Mouse (Mus musculus): ENCODE data around the gene Sema3b. TPM values are rescaled to one million over a fixed set of nuclear protein-coding genes. Genes with fewer than 3 reads are reported as not detected.
A peak's percentile ranks its signal among the peaks of the same experiment; 100 is the strongest.

Gene Sema3b
- total RNA-seq, 2 experiments from 2014 or later: 3.2 to 3.8 TPM

DNA sequence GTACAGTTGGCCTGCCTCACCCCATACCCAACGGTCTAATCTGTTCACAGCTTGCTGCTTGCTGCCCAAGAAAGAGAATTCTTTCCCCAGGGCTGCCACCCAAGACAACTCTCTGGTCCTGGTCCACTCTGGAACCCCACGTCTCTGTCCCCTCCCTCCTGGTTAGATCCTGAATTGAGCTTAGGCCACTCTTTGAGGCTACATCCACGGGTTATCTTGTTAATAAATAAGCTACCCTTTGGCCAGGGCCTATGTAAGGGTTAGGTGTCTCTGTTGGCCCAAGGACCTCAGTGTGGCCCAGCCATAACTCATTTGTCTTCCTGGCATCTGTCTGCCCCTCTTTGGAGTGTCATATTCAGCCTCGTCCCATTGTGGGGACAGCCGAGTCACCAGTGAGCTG lies 10.6 kb downstream of the Sema3b start:
- DNase-seq (ENCODE audit: low spot score in 2 of 2): no peak
- intact Hi-C loops (cut with DNase I): no loop called here

DNA sequence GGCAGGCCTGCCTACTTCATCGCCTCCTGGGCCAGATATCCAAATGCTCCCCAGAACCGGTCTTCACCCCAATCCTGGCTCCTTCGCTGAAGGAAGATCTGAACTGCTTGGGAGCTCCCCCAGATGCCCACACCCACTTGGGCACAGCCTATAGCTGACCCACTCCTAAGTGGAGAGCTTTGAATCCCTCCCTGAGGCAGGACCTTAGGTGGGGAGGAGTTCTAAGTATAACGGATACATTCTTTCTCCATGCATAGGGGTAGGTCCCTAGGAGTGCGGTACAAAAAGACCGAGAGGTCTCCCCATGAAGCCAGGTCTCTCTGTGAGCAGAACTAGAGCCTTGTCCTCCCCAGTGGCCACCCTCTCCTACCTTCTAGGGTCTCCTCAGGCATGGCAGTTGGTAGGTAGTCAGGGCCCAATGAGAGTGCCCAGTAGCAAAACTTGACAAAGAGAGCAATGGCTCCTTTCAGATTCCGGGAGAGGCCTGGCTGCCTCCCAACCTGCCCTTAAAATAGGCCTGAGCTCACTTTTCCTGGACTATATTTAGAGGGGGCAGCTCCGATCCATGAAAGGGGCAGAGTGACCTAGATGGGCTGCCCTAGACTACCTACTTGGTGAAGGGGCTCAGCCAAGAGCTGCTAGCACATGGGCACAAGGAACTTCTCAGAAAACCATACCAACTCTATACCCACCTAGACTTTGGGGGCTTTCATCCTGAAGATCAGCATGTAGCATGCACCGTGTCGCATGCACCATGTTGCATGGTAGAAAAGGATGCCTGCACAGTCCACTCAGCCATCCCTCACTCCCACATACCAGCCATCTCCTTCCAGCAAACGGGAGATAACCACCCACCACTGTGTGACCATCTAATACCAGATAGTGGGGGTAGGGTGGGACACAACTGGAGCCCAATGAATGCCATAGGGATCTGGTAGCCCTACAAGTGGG lies 12.1 kb downstream of the Sema3b start:
- intact Hi-C loops (cut with DNase I): no loop called here

DNA sequence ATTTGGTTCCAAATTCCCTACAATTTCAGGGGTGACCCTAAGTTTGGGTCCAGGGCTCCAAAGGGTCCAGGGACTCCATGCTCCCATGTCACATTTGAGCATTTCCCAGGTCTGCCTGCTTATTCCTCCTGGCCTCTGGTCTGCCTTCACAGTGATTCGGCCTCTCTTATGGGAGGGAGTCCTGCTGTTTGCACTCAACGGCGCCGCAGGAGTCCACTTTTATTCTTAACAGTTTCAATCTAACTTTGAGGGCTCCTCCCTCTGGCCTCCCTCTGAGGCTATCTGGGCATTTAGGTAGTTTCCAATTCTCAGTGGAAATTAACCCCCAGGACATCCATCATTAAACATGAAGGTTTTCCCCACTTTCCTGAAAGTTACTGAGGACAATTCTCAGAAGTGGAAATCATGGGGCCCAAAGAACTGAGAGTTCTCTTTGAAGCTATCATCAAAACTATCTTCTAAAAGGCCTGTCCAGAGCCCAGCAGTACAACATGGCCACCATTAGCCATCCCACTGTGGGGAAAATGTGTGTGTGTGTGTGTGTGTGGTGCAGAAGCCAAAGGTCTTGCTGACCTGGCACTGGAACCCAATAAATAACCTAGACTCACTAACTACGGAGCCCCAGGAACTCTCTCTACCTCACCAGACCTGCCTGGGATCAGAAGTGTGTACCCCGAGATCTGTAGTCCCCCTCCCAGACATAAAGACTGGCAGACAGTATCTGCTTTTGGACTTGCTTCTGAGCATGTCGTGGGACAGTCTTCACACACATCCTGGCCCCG lies 14.6 kb downstream of the Sema3b start:
- DNase-seq (ENCODE audit: low spot score in 2 of 2): no peak
- intact Hi-C loops (cut with DNase I): no loop called here

More for the DNA sequence above, 12.1 kb downstream of the Sema3b start:
- DNase-seq (ENCODE audit: low spot score in 2 of 2): no peak

DNA sequence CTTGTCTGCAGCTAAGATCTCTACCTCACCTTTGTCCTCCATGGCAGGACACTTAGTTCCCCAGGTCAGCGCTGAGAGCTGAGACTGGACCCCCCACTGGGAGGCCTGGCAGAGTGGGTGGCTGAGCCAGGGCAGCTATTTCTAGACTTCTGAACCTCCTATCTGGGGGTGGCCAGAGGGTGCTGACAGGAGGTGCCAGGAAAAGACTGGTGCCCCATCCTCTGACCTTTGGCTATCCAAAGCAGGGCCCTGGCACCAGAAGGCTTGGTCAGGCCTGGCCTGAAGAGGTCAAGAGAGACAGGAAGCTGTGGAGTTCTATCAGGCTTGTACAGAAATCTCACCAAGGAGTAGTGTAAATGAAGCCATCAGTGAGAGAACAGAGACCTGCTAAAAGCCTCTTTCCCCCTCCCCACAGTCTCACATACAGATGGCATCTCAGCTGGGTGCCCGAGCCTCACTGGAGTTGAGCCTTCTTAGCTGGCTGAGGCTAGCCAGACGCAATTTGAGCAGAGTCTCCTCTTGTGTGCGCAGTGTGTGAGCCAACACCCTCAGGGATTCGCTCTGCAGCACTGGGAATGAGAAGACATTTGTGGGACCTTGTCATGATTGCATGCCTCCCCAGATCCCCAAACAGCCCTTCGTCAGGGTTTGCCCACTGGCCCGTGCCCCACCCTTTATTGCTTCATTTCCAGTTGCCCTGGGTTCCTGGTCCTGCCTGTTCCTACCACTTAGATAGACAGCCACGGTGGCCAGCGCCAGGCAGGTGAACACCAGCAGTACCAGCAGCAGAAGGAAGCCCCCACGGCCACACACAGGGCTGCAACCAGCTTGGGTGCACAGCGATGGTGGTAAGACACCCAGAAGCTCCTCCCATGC lies 15.7 kb downstream of the Sema3b start:
- DNase-seq (ENCODE audit: low spot score in 2 of 2): no peak
- intact Hi-C loops (cut with DNase I): no loop called here

DNA sequence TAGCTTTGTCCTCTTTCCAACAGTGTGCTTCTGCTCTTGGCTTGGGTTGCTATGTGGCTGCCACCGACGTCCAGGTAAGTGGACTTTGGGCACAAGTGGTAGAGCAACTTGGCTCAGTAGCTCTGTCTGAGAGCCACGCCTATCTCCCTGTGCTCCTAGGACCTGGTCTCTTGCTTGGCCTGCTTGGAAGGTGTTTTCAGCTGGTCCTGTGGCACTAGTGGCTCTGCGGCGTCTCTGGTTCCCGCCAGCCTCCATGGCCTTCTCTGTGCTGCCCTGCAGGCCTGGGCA lies 18.3 kb downstream of the Sema3b start:
- intact Hi-C loops (cut with DNase I): no loop called here
- DNase-seq (ENCODE audit: low spot score in 2 of 2): no peak

DNA sequence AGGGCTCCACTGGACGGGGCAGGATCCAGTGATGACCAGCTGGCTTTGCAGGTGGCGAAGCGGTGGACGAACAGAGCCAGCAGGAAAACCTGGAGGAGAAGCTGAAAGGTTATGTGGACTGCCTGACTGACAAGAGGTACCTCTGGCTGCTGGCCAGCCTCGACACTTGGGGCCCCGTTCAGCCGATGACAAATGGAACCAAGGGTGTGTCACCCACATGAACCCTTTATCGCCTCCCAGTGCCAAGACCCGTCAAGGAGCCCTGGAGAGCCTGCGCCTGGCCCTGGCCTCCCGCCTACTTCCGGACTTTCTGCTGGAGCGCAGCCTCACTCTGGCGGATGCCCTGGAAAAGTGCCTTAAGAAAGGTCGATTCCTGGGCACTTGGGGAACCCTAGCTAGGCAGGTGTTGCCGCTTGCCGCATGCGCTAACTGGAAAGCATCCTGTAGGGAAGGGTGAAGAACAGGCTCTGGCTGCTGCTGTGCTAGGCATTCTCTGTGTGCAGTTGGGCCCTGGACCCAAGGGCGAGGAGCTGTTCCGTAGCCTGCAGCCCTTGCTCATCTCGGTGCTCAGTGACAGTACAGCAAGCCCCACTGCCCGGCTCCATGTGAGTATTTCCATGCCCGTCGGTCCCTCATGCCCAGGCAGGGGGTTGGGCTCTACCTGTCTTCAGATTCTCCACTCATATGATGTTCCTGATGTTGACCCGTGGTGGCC lies 18.8 kb downstream of the Sema3b start:
- DNase-seq (ENCODE audit: low spot score in 2 of 2): no peak
- intact Hi-C loops (cut with DNase I): no loop called here

DNA sequence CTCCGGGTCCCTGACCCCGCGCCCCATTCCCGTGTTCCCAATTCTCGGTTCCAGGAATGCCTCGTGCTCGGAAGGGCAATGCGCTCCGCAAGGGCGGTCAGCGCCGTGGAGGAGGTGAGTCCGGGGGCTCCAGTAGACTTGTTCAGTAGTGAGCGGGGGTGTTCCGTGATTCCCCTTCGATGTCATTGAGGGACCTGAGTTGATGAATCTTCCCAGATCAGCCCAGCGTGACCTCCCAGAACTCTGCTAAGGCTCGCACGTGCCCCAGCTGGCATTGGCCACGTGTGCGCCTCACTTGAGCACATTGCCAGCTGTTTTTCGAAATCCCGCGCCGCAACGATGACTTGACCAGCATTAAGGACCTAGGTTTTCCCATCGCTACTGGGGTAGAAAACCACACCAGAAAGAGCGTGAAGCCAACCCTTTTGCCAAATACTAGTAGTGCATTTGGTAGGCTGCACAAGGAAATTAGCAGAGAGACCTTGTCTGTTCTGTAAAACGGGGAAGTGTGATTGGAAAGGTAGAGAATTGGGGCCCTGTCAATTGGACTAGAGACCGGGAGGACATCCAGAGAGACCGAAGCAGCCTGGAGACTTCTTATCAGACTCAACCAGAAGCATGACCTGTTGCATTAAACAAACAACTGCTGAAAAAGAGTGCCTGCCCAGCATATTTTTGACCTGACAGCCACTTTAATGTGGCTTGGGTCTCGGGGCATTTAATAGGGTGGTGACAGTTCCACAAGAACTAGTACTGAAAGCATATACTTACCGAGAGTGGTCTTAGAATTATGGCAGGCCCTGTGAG lies 21.0 kb downstream of the Sema3b start:
- DNase-seq (ENCODE audit: low spot score in 2 of 2): peak; percentile 47 to 74

DNA sequence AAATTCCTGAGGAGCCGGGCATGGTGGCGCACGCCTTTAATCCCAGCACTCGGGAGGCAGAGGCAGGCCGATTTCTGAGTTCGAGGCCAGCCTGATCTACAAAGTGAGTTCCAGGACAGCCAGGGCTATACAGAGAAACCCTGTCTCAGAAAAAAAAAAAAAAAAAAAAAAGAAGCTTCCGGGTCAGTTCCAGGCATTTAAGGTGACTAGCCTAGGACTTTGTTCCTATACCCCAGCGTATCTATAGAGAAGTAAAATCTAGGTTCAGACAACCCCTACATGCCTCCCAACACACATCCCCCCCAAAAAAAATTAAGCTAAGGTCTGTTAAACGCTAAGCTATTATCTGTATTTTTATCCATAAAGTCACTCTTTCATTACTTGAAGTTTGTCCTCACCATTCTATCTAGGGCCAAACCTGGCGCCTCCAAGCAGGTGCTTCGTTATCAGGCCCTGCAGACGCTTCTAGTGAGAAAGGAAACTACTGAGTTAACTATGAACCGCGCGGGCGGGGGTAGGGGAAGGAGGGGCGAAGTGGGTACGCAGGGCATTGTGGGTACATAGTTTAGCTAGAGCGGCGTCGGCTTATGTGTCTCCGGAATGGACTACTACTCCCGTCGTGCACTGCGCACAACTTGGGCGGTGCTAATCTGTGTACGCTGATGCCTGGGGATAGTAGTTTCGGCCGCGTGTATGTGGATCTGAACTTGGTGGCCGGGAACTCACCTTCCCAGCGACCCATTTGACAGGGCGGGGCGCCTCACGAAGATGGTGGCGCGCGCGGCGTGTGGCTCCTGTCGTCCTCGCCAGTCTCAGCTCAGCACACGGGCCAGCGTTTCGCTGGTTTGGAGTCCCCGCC lies 21.8 kb downstream of the Sema3b start, which contains the start of gene Ifrd2:
Gene Ifrd2, plus strand, starts transcription at position 669 of the 859 bp plus-strand sequence.
- intact Hi-C loops (cut with DNase I): no loop called here
- DNase-seq (ENCODE audit: low spot score in 2 of 2): peak; percentile 98 to 99

More for the DNA sequence above, 21.0 kb downstream of the Sema3b start:
- intact Hi-C loops (cut with DNase I): no loop called here

DNA sequence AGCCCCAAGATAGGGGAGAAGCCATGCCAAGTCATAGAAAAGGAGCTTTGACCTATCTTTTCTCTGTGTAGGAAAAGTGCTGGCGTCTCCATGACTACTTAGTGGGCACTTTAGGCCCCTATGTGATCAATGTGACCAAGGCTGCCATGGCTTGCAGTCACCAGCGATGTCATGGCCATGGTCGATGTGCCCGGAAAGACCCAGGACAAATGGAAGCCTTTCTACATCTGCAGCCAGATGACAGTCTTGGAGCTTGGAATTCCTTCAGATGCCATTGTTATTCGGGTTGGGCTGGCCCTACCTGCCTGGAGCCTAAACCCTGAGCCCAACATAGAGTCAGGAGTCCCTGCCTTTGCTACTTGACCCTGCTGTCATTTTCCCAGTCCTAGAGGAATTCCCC lies 22.5 kb downstream of the Sema3b start:
- intact Hi-C loops (cut with DNase I): no loop called here
- DNase-seq (ENCODE audit: low spot score in 2 of 2): no peak

DNA sequence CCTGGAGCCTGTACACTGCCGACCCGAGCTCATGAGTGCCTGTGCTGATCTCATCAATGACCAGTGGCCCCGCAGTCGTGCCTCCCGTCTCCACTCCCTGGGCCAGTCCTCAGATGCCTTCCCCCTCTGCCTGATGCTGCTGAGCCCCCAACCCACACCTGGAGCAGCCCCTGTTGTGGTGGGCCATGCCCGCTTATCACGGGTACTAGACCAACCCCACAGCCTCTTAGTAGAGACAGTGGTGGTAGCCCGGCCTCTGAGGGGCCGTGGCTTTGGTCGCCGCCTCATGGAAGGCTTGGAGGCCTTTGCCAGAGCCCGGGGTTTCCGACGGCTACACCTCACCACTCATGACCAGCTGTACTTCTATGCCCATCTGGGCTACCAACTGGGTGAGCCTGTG lies 25.9 kb downstream of the Sema3b start:
- DNase-seq (ENCODE audit: low spot score in 2 of 2): no peak
- intact Hi-C loops (cut with DNase I): no loop called here

DNA sequence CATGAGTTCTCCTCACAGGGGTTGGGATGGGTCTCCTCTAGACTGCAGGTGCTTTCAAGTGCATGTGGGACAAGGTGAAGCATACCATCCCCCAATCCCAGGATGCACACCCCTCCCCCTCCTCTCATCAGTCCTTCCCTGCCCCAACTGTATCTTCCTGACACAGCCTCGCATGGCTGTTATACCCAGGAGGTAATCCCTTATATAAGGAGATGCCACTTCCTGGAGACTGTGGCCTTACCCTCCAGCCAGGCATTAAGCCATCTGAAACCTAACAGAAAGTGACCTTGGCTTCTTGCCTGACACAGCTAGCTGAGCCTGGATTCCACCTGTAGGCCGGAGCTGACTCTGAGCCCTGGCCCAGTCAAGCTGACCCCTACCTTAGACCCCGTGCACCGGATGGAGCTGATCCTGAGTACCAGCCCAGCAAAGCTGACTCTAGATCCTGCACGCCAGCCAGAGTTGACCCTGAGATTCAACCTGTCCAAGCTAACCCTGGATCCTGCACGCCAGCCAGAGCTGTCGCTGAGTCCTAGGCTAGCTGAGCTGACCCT lies 26.4 kb downstream of the Sema3b start:
- no peak for DNase-seq (ENCODE audit: low spot score in 2 of 2)
- intact Hi-C loops (cut with DNase I): no loop called here

DNA sequence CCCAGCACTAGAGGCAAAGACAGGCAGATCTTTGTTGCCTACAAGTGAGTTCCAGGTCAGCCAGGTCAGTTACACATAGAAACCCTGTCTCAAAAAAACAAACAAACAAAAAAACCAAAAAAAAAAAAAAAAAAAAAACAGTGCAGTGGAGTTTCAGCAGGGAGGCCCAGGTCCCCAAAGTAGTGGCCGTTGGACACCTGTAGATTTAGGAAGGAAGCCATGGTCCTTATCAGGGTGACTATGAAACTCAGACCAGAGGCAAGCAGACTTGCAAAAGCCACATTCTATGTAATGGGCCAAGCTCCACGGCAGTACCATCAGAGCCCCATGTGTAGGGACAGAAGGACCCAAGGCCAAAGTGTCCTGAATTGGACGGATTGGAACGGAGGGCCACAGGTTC lies 27.4 kb downstream of the Sema3b start:
- DNase-seq (ENCODE audit: low spot score in 2 of 2): no peak
- intact Hi-C loops (cut with DNase I): no loop called here

DNA sequence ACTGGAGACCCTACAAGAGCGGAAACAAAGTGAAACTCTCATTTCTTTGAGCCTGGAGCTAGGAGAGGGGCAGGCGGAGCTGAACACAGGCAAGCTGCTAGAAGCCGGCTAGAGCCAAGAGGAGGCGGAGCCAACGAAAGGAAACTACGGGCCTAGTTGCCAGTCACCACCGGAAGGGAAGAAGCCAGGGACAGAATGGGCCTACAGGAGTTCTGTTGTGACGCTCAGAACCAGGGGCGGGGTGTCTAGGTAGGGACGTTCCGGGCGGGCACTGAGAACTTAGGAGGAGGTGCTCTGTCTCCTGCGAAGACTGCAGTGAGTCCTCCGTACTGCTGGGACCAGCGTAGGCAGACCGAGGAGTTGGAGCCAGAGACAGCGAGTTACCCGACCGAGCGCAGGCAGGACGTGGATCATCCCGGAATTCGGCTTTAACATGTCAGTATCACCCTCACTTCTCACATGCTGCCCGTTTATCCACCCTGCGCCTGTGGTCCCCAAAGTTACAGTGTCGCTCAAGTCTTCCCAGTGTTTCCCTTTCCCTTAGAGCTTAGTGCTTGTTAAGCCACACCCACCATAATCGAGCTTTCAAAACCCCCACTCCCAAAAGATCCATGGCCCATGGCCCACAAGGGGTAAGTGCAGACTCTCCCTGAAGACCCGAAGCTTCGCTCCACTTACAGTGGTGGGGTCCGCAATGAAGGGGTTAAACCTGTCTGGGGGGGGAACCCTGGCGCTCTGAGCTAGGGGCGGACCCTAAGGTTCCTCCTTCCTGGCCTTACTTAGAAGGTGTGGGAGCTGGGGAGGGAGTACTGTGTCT lies 28.3 kb downstream of the Sema3b start, which contains the start of gene Hyal3:
Gene Hyal3, plus strand, starts transcription at position 318 of the 817 bp plus-strand sequence.
- peak; percentile 87 to 90 for DNase-seq (ENCODE audit: low spot score in 2 of 2)
- intact Hi-C loops (cut with DNase I): no loop called here

DNA sequence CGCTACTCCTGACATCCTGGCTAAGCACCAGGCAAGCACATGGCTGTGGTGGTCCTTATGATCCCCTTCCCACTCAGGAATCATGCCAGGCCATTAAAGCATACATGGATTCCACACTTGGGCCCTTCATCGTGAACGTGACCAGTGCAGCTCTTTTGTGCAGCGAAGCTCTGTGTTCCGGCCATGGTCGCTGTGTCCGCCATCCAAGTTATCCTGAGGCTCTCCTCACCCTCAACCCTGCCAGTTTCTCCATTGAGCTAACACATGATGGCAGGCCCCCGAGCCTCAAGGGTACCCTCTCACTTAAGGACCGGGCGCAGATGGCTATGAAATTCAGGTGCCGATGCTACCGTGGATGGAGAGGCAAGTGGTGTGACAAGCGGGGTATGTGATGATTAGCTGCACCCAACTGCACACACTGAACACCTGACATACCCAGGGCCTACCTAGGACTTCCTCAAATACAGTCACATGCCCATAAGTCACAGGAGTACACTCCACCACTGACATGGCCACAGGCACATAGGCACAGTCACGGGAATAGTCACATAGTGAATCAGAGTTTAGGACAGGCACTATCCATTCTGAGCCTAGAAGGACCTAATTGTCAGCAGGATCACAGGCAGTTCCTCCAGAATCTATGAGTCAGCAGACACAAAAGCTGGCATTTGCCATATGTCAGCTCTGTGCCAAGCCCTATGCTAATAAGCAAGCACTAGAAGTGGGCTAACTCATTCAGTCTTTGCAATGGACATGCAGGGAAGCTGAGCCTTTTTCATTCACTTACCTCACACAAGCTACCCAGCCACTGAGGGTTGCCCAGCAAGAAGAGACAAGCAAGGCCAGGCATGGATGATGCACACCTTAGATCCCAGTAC lies 29.8 kb downstream of the Sema3b start:
- intact Hi-C loops (cut with DNase I): no loop called here
- DNase-seq (ENCODE audit: low spot score in 2 of 2): no peak

DNA sequence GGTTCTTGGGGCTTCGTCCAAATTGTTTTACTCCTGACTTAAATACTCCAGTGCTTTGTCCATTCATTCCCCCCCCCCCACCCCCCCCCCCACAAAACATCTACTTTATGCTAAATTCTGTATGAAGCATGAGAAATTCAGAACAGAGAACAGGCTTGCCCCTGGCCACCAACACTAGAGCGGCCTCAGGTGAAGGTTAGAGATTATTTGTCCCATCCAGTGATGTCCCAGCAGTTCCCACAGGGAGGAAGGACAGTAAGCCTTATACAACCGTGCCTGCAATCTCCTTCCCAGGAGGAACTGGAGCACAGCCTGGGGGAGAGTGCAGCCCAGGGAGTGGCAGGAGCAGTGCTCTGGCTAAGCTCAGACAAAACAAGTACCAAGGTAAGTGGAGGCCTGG lies 30.4 kb downstream of the Sema3b start, which contains the start of gene Naa80:
Gene Naa80, plus strand, starts transcription at position 301 of the 400 bp plus-strand sequence.
- intact Hi-C loops (cut with DNase I): no loop called here
- no peak for DNase-seq (ENCODE audit: low spot score in 2 of 2)
